ENCODE assay signal across 23 mouse cellular contexts in genomic region chr17:29997726-29998125, GRCm38 (mm10). TPM values are rescaled to one million over a fixed set of nuclear protein-coding genes. Genes with fewer than 3 reads are reported as not detected.
A peak's percentile ranks its signal among the peaks of the same experiment; 100 is the strongest.
DNase-seq lines count a peak whose midpoint lies in the region; ATAC-seq and TF ChIP-seq lines count a peak whose summit lies in the region.
"Had no signal": no experiment of that assay in that cellular context is flagged by ENCODE, and none has a peak within 500 bp of the region (broad histone marks: within the 10 kb centered on the region; RNA-seq: fewer than 3 reads in every experiment).

No protein-coding gene starts in this region.

- H3K36me3 ChIP-seq in forebrain, postnatal 0 days (ENCODE audit: insufficient read depth): no peaks in the 10 kb centered on the region
- H3K36me3 ChIP-seq in forebrain, embryonic 13.5 days (ENCODE audit: poor library complexity, severe bottlenecking): no peaks in the 10 kb centered on the region
- H3K36me3 ChIP-seq: embryonic facial prominence, embryonic 15.5 days; forebrain, embryonic 12.5 days; heart, embryonic 13.5 days; hindbrain, embryonic 15.5 days had no signal

- H3K27ac ChIP-seq in forebrain, postnatal 0 days (ENCODE audit: low read depth, low read length): no peak overlapping the region
- H3K27ac ChIP-seq in forebrain, embryonic 13.5 days: no peak overlapping the region
- H3K27ac ChIP-seq: embryonic facial prominence, embryonic 15.5 days; forebrain, embryonic 12.5 days; heart, embryonic 13.5 days; hindbrain, embryonic 15.5 days; kidney, postnatal 0 days had no signal

- no peak overlapping the region for H3K4me3 ChIP-seq in forebrain, postnatal 0 days (ENCODE audit: low read depth, low read length)
- no peak overlapping the region for H3K4me3 ChIP-seq in forebrain, embryonic 13.5 days
- H3K4me3 ChIP-seq: embryonic facial prominence, embryonic 15.5 days; forebrain, embryonic 12.5 days; heart, embryonic 13.5 days; hindbrain, embryonic 15.5 days had no signal

- no peaks in the 10 kb centered on the region for H3K27me3 ChIP-seq in forebrain, postnatal 0 days (ENCODE audit: insufficient read depth, low read length)
- H3K27me3 ChIP-seq in forebrain, embryonic 13.5 days: no peaks in the 10 kb centered on the region
- H3K27me3 ChIP-seq: CH12.LX; embryonic facial prominence, embryonic 15.5 days; forebrain, embryonic 12.5 days; heart, embryonic 13.5 days; hindbrain, embryonic 15.5 days; Patski had no signal

- no peak overlapping the region; the same call in 1 of the 2 replicates for H3K4me2 ChIP-seq in forebrain, postnatal 0 days (ENCODE audit: low read depth)
- H3K4me2 ChIP-seq in forebrain, embryonic 13.5 days: no peak overlapping the region
- H3K4me2 ChIP-seq: embryonic facial prominence, embryonic 15.5 days; forebrain, embryonic 12.5 days; heart, embryonic 13.5 days; hindbrain, embryonic 15.5 days had no signal

- 63% methylated on average over 7 of the region's 7 CpGs for WGBS in forebrain, postnatal 0 days
- WGBS in forebrain, embryonic 13.5 days: 76% methylated on average over 7 of the region's 7 CpGs

- TF ChIP-seq CTCF in forebrain, postnatal 0 days (IDR thresholded peaks at IDR 0.05; ENCODE audit: low read depth): no peak

- H3K9me3 ChIP-seq in forebrain, postnatal 0 days (ENCODE audit: low read length): no peaks in the 10 kb centered on the region
- no peaks in the 10 kb centered on the region for H3K9me3 ChIP-seq in forebrain, embryonic 13.5 days (replicated peaks)
- H3K9me3 ChIP-seq: embryonic facial prominence, embryonic 15.5 days; forebrain, embryonic 12.5 days; heart, embryonic 13.5 days; hindbrain, embryonic 15.5 days had no signal

- DNase-seq in cerebellum, adult 8-10 months: peak; percentile 19
- no peak for DNase-seq in cerebellum, postnatal 4 days (ENCODE audit: low spot score in 2 of 2)
- peak; percentile 54 for DNase-seq in forebrain, postnatal 0 days
- DNase-seq in brain, adult 2 months (ENCODE audit: low read depth, low spot score): peak; percentile 64
- peak; percentile 45 to 58 for DNase-seq in cerebellum, postnatal 25 days
- DNase-seq: adrenal gland, adult 2 months; adrenal gland, postnatal 25 days; embryo, embryonic 11 days; gastrocnemius, postnatal 36 days; heart, adult 11 months; heart, postnatal 36 days; kidney, adult 2 months had no signal

- H3K9ac ChIP-seq in forebrain, postnatal 0 days: no peak overlapping the region
- no peak overlapping the region for H3K9ac ChIP-seq in forebrain, embryonic 13.5 days
- H3K9ac ChIP-seq: embryonic facial prominence, embryonic 15.5 days; forebrain, embryonic 12.5 days; heart, embryonic 13.5 days; hindbrain, embryonic 15.5 days had no signal

- H3K4me1 ChIP-seq in forebrain, postnatal 0 days (ENCODE audit: insufficient read depth): peaks cover 5% of the 10 kb centered on the region; the same call in 1 of the 2 replicates
- H3K4me1 ChIP-seq in forebrain, embryonic 13.5 days: no peaks in the 10 kb centered on the region
- H3K4me1 ChIP-seq: embryonic facial prominence, embryonic 15.5 days; forebrain, embryonic 12.5 days; heart, embryonic 13.5 days had no signal

- peak; percentile 45; the same call in 1 of the 2 replicates for ATAC-seq in forebrain, postnatal 0 days
- ATAC-seq in forebrain, embryonic 13.5 days: no peak
- ATAC-seq in erythroblast, adult 5-6 weeks (replicated peaks; ENCODE audit: low FRiP score, poor library complexity, severe bottlenecking): no peak
- ATAC-seq: activated CD4-positive, CD25-positive, alpha-beta regulatory T cell, adult 4 months; intestine, embryonic 16.5 days; Patski had no signal

RNA-seq across cellular contexts. Expression of gene Zfand3, which starts 6.8 kb away (rescaled TPM):
- 77.0 and 91.5 TPM in 2 replicates for total RNA-seq in forebrain, postnatal 0 days (2014; rRNA removed)
- 48.5 and 48.7 TPM in 2 replicates for polyA plus RNA-seq in forebrain, postnatal 0 days (2015; fragmentation: Nextera tagmentation; extraction: Ambion mirVana)
- polyA plus RNA-seq in forebrain, embryonic 13.5 days (2015; fragmentation: Nextera tagmentation; extraction: Ambion mirVana): 63.3 and 76.7 TPM in 2 replicates
- 10.4 and 17.6 TPM in 2 replicates for total RNA-seq in erythroblast, adult 5-6 weeks (2015; ENCODE audit: low replicate concordance)
- total RNA-seq in erythroblast, adult 5-6 weeks (2017; ENCODE audit: low replicate concordance): 3.1 and 13.4 TPM in 2 replicates

RNA-seq across cellular contexts. Expression of gene Mdga1, which starts 27.8 kb away (rescaled TPM):
- total RNA-seq in forebrain, postnatal 0 days (2014; rRNA removed): 29.1 and 45.7 TPM in 2 replicates
- 7.6 and 10.9 TPM in 2 replicates for polyA plus RNA-seq in forebrain, postnatal 0 days (2015; fragmentation: Nextera tagmentation; extraction: Ambion mirVana)
- 7.4 and 8.0 TPM in 2 replicates for polyA plus RNA-seq in forebrain, embryonic 13.5 days (2015; fragmentation: Nextera tagmentation; extraction: Ambion mirVana)
- 0.58 and 0.84 TPM in 2 replicates for total RNA-seq in erythroblast, adult 5-6 weeks (2015; ENCODE audit: low replicate concordance)
- 2.4 and 2.5 TPM in 2 replicates for total RNA-seq in erythroblast, adult 5-6 weeks (2017; ENCODE audit: low replicate concordance)
- polyA plus RNA-seq: activated CD4-positive, CD25-positive, alpha-beta regulatory T cell, adult 4 months had no signal

Comparison
In these comparisons a context has a peak if more than half of its experiments do, and no peak if none do; other contexts are left out.
1. DNase-seq: peak in cerebellum, adult 8-10 months (single experiment), forebrain, postnatal 0 days (single experiment), brain, adult 2 months (single experiment) and cerebellum, postnatal 25 days (2 of 2); none in cerebellum, postnatal 4 days (0 of 2).